ENCODE assay signal across 8 mouse cellular contexts in the genomic region with DNA sequence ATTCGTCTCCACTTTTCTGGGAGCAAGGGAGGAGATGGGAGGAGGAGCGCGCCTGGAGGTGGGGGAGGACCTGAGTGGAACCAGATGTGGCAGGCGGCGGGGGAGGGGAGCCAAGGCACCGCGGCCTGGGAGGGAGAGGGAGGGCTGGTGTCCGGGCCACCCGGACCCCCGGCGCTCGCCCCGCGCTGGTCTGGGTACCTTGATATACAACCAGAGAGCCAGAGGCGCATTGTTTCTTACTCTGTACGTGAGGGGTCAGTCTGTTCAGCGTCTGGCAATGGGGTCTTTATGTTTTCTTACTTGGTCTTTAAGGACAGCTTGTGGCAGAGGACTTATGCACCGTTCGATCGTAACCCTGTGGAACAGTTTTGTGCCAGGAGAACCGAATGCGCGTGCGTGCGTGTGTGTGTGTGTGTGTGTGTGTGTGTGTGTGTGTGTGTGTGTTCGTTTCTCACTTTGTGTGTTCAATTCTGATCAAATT. TPM values are rescaled to one million over a fixed set of nuclear protein-coding genes. Genes with fewer than 3 reads are reported as not detected.
A peak's percentile ranks its signal among the peaks of the same experiment; 100 is the strongest.
DNase-seq lines count a peak whose midpoint lies in the region; ATAC-seq and TF ChIP-seq lines count a peak whose summit lies in the region.

No protein-coding gene starts in this region.

- peak; percentile 37; the same call in 1 of the 2 replicates for ATAC-seq in kidney, embryonic 16.5 days (ENCODE audit: low FRiP score, low TSS enrichment)

- TF ChIP-seq EP300 in heart, adult 2 months (IDR thresholded peaks at IDR 0.05; ENCODE audit: insufficient read depth, low read depth, low read length), result no peak

- peak overlapping the region; percentile 41; the same call in 1 of the 2 replicates for H3K9ac ChIP-seq in heart, adult 2 months (ENCODE audit: low read depth, low read length)
- H3K9ac ChIP-seq in kidney, embryonic 16.5 days (replicated peaks; ENCODE audit: low read length), result peak overlapping the region; percentile 66

- no peaks in the 10 kb centered on the region for H3K36me3 ChIP-seq in heart, adult 2 months (ENCODE audit: control insufficient read depth, insufficient read depth, low read length)
- H3K36me3 ChIP-seq in kidney, embryonic 16.5 days (ENCODE audit: insufficient read depth, low read length), result peaks cover 8% of the 10 kb centered on the region; the same call in 1 of the 2 replicates

- peaks cover 7% of the 10 kb centered on the region for H3K4me1 ChIP-seq in heart, adult 2 months (ENCODE audit: control insufficient read depth, insufficient read depth, low read length)
- H3K4me1 ChIP-seq in kidney, embryonic 16.5 days (ENCODE audit: insufficient read depth, low read length), result peaks cover 39% of the 10 kb centered on the region

- H3K4me2 ChIP-seq in kidney, embryonic 16.5 days (replicated peaks; ENCODE audit: low read depth, low read length), result peak overlapping the region; percentile 75

- no peak for TF ChIP-seq POLR2A in heart, adult 2 months (IDR thresholded peaks at IDR 0.05; ENCODE audit: insufficient read depth, low read depth, low read length)

- 0 out of 2 replicates have a peak, but pooled peaks cover 5% of the 10 kb centered on the region for H3K27me3 ChIP-seq in heart, adult 2 months (ENCODE audit: control insufficient read depth, insufficient read depth, low read length)
- H3K27me3 ChIP-seq in kidney, embryonic 16.5 days (ENCODE audit: insufficient read depth, low read length), result no peaks in the 10 kb centered on the region

- intact Hi-C loops in heart, adult 2 months (cut with DNase I), result no loop called here
- intact Hi-C loops in left cerebral cortex, postnatal 25 days (cut with DNase I), result no loop called here

- no peaks in the 10 kb centered on the region for H3K9me3 ChIP-seq in kidney, embryonic 16.5 days (ENCODE audit: low read length)

- H3K79me2 ChIP-seq in heart, adult 2 months (replicated peaks; ENCODE audit: control insufficient read depth, insufficient read depth, low read length), result no peaks in the 10 kb centered on the region

- peak overlapping the region; percentile 43; the same call in 1 of the 2 replicates for H3K27ac ChIP-seq in heart, adult 2 months
- peak overlapping the region; percentile 91 for H3K27ac ChIP-seq in kidney, embryonic 16.5 days (ENCODE audit: low read length)

- peak overlapping the region; percentile 39; the same call in 1 of the 2 replicates for H3K4me3 ChIP-seq in heart, adult 2 months
- H3K4me3 ChIP-seq in kidney, embryonic 16.5 days (ENCODE audit: low read length), result peak overlapping the region; percentile 60

- WGBS in heart, adult 2 months, result 15% methylated on average over 26 of the region's 26 CpGs
- under 1% methylated on average over 26 of the region's 26 CpGs for WGBS in kidney, embryonic 16.5 days

- DNase-seq in MN1 (ENCODE audit: low spot score), result peak; percentile 50
- peak; percentile 85 for DNase-seq in embryo, embryonic 10.5 days (ENCODE audit: low spot score)
- DNase-seq in heart, adult 2 months, result peak; percentile 68 to 73
- DNase-seq in lung, postnatal 36 days, result peak; percentile 72
- peak; percentile 80 for DNase-seq in testis, postnatal 10 days (ENCODE audit: low spot score)
- DNase-seq in left cerebral cortex, postnatal 25 days (ENCODE audit: low spot score in 2 of 2), result no peak
- DNase-seq in frontal cortex, postnatal 14 days (ENCODE audit: low spot score in 2 of 2), result no peak

- TF ChIP-seq CTCF in heart, adult 2 months (IDR thresholded peaks at IDR 0.05), result no peak

RNA-seq across cellular contexts. Expression of a gene that starts 0.7 kb away (rescaled TPM):
- total RNA-seq in heart, adult 2 months (2021), result 10 to 100 TPM; 13.9 to 17.5 TPM
- 11.2 and 14.5 TPM in 2 replicates for polyA plus RNA-seq in heart, adult 2 months (2012; rRNA removed)
- 20.3 and 21.3 TPM in 2 replicates for polyA plus RNA-seq in kidney, embryonic 16.5 days (2015; fragmentation: Nextera tagmentation; extraction: Ambion mirVana)
- total RNA-seq in left cerebral cortex, postnatal 25 days (2021), result 1 to 10 TPM; 5.7 to 9.1 TPM

Comparison
In these comparisons a context has a peak if more than half of its experiments do, and no peak if none do; other contexts are left out.
1. DNase-seq: peak in MN1 (single experiment), embryo, embryonic 10.5 days (single experiment), heart, adult 2 months (2 of 2), lung, postnatal 36 days (single experiment) and testis, postnatal 10 days (single experiment); none in left cerebral cortex, postnatal 25 days (0 of 2) and frontal cortex, postnatal 14 days (0 of 2).